In genomic region chr10:75832272-75832895, GRCm38 (mm10) we compare ENCODE assay signal across 8 mouse cellular contexts. TPM values are rescaled to one million over a fixed set of nuclear protein-coding genes. Genes with fewer than 3 reads are reported as not detected.
A peak's percentile ranks its signal among the peaks of the same experiment; 100 is the strongest.
DNase-seq lines count a peak whose midpoint lies in the region; ATAC-seq lines count a peak whose summit lies in the region.

No protein-coding gene starts in this region.

- no peak for ATAC-seq in cerebellum, adult (ENCODE audit: insufficient number of reproducible peaks, low FRiP score, low TSS enrichment)
- peak; percentile 38; the same call in 1 of the 2 replicates for ATAC-seq in erythroblast, adult 5-6 weeks (replicated peaks; ENCODE audit: low FRiP score, poor library complexity, severe bottlenecking)

- peak; percentile 55 to 68 for DNase-seq in cerebellum, adult 18-20 months
- DNase-seq in urinary bladder, adult 18-20 months (ENCODE audit: low spot score in 2 of 2) = peak; percentile 63 to 65
- DNase-seq in urinary bladder, postnatal 4 days (ENCODE audit: low spot score in 2 of 2) = no peak
- DNase-seq in kidney, postnatal 36 days = peak; percentile 82 to 92
- DNase-seq in naive thymus-derived CD4-positive, alpha-beta T cell, adult 2 months (ENCODE audit: low read depth) = peak; percentile 83
- DNase-seq in thymus, postnatal 4 days = peak; percentile 88

RNA-seq across cellular contexts. Expression of gene Gstt2, which starts 4.8 kb away (rescaled TPM):
- 7.9 and 8.8 TPM in 2 replicates for total RNA-seq in erythroblast, adult 5-6 weeks (2015; ENCODE audit: low replicate concordance)
- 2.4 and 11.0 TPM in 2 replicates for total RNA-seq in erythroblast, adult 5-6 weeks (2017; ENCODE audit: low replicate concordance)

RNA-seq across cellular contexts. Expression of gene Gstt4, which starts 10.0 kb away (rescaled TPM):
- total RNA-seq in erythroblast, adult 5-6 weeks (2015; ENCODE audit: low replicate concordance) = not detected in 2 replicates
- total RNA-seq in erythroblast, adult 5-6 weeks (2017; ENCODE audit: low replicate concordance) = 0.84 TPM in 1 of 2 replicates, not detected in the other

RNA-seq across cellular contexts. Expression of gene Mif, which starts 27.7 kb away (rescaled TPM):
- 47.2 and 79.7 TPM in 2 replicates for total RNA-seq in erythroblast, adult 5-6 weeks (2015; ENCODE audit: low replicate concordance)
- total RNA-seq in erythroblast, adult 5-6 weeks (2017; ENCODE audit: low replicate concordance) = 48.1 and 65.8 TPM in 2 replicates

RNA-seq across cellular contexts. Expression of gene Gstt1, which starts 34.0 kb away (rescaled TPM):
- 6.3 and 24.0 TPM in 2 replicates for total RNA-seq in erythroblast, adult 5-6 weeks (2015; ENCODE audit: low replicate concordance)
- total RNA-seq in erythroblast, adult 5-6 weeks (2017; ENCODE audit: low replicate concordance) = 4.1 and 6.8 TPM in 2 replicates

RNA-seq across cellular contexts. Expression of gene Gstt3, which starts 51.2 kb away (rescaled TPM):
- total RNA-seq in erythroblast, adult 5-6 weeks (2015; ENCODE audit: low replicate concordance) = 0.42 TPM in 1 of 2 replicates, not detected in the other
- 0.51 TPM in 1 of 2 replicates, not detected in the other for total RNA-seq in erythroblast, adult 5-6 weeks (2017; ENCODE audit: low replicate concordance)

Comparison
In these comparisons a context has a peak if more than half of its experiments do, and no peak if none do; other contexts are left out.
1. DNase-seq: peak in cerebellum, adult 18-20 months (2 of 2), urinary bladder, adult 18-20 months (2 of 2), kidney, postnatal 36 days (2 of 2), naive thymus-derived CD4-positive, alpha-beta T cell, adult 2 months (single experiment) and thymus, postnatal 4 days (single experiment); none in urinary bladder, postnatal 4 days (0 of 2).